Mouse (Mus musculus) cerebellum, postnatal 25 days (tissue): Measurements from ENCODE around the gene Fbxo21.
A peak's percentile ranks its signal among the peaks of the same experiment; 100 is the strongest.

Source experiments
- DNase-seq, 2 experiments: peaks; one replicate each; pipeline ENCODE4 v3.0.0; 2021; ENCODE audit warnings: mixed read lengths in 2 of 2

Gene Fbxo21

GRCm38 (mm10) chr5:118048412-118048811, 71.9 kb downstream of the Fbxo21 start:
- no peak for DNase-seq

GRCm38 (mm10) chr5:118048928-118049327, 72.4 kb downstream of the Fbxo21 start:
- DNase-seq: no peak

GRCm38 (mm10) chr5:118050743-118051142, 74.2 kb downstream of the Fbxo21 start:
- no peak for DNase-seq

- DNase-seq: peak; percentile 85 to 91
Measured at GRCm38 (mm10) chr5:118051981-118052662, 75.6 kb downstream of the Fbxo21 start.

- DNase-seq: no peak
Measured at GRCm38 (mm10) chr5:118053205-118053604, 76.7 kb downstream of the Fbxo21 start.

GRCm38 (mm10) chr5:118057508-118058111, 81.1 kb downstream of the Fbxo21 start:
- peak; percentile 56 to 60 for DNase-seq

- DNase-seq: peak in 1 of 2 experiments; percentile 32
Measured at GRCm38 (mm10) chr5:118058858-118059257, 82.3 kb downstream of the Fbxo21 start.

GRCm38 (mm10) chr5:118059646-118060045, 83.1 kb downstream of the Fbxo21 start:
- peak; percentile 41 to 65 for DNase-seq
